Mouse (Mus musculus): ENCODE measurements around the gene Lipi. TPM values are rescaled to one million over a fixed set of nuclear protein-coding genes. Genes with fewer than 3 reads are reported as not detected.

Lipi gene
- polyA plus RNA-seq (2012; rRNA removed) = not detected in 2 replicates

GRCm38 (mm10) chr16:75585961-75586360 lies at the start of gene Lipi:
TSS of gene Lipi (minus strand) at chr16:75586061.
- DNase-seq (ENCODE audit: extremely low spot score in 1 of 2, low spot score in 1 of 2) = no peak

DNA sequence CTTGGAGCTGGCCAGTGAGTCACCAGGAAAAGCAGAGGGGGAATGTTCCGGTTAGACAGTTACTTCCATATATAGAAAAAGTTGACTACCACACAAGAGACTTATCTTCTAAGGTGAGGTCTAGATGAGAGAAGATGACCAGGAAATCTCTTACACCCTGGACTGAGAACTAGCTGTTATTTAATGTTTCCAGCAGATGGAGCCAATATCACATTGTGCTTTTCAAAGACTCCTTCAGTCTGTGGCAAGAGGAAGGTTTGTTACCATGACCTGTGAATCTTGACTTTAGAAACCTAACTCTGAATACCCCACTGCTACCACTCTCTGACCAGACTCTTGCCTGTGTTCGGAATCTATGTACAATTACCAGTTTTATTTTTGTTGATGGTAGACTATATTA lies 42.0 kb upstream of the Lipi start:
- peak in 1 of 2 experiments; percentile 22 for DNase-seq (ENCODE audit: extremely low spot score in 1 of 2, low spot score in 1 of 2)

DNA sequence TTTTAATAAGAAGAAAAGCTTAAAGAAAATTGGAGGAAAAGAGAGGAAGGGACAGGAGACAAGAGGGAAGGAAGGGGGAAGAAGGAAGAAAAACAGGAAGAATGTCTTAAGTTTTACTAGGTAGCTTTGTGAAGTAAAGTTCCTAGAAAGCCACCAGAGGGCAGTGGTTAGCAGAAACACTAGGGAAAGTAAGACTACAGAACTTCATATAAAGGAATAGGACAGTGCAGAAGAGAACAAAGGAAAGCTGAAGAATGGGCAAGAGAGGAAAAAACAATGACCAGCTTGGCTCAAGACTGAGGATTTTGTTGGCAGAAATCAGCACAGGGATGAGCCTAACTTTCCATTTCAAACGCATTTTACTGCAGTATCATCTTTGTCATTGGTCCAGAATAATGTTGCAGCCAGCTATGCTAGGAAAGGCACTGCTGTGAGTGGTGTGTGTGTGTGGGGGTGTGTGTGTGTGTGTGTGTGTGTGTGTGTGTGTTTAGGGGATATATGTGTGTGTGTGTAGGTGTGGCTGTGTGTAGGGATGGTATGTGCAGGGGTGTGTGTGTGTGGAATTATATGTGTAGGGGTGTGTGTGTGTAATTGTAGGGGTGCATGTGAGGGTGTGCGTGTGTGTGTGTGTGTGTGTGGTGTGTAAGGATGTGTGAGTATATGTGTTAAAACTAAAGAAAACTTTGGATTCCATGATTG lies 31.9 kb upstream of the Lipi start:
- peak in 1 of 2 experiments; percentile 57 for DNase-seq (ENCODE audit: extremely low spot score in 1 of 2, low spot score in 1 of 2)

GRCm38 (mm10) chr16:75612561-75612960 lies 26.7 kb upstream of the Lipi start:
- no peak for DNase-seq (ENCODE audit: extremely low spot score in 1 of 2, low spot score in 1 of 2)

DNA sequence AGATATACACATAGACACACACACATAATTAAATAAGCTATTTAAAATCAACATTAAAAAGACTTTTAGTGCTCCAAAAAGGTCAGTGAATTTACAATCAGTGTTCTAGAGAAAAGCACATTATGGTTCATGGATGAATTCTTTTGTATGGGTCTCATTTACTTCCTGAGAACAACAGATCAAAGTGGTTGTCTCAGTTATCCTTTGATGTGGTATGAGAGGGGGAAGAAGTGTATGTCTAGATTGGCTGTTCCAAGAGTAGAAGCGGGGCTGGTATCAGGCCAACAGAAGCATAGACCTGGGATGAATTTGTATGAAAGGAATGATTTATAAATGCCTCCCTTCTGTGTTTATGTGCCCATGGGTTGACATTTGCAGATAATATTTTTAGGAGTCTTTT lies 20.6 kb upstream of the Lipi start:
- no peak for DNase-seq (ENCODE audit: extremely low spot score in 1 of 2, low spot score in 1 of 2)

GRCm38 (mm10) chr16:75593501-75594183 lies 7.8 kb upstream of the Lipi start:
- no peak for DNase-seq (ENCODE audit: extremely low spot score in 1 of 2, low spot score in 1 of 2)

DNA sequence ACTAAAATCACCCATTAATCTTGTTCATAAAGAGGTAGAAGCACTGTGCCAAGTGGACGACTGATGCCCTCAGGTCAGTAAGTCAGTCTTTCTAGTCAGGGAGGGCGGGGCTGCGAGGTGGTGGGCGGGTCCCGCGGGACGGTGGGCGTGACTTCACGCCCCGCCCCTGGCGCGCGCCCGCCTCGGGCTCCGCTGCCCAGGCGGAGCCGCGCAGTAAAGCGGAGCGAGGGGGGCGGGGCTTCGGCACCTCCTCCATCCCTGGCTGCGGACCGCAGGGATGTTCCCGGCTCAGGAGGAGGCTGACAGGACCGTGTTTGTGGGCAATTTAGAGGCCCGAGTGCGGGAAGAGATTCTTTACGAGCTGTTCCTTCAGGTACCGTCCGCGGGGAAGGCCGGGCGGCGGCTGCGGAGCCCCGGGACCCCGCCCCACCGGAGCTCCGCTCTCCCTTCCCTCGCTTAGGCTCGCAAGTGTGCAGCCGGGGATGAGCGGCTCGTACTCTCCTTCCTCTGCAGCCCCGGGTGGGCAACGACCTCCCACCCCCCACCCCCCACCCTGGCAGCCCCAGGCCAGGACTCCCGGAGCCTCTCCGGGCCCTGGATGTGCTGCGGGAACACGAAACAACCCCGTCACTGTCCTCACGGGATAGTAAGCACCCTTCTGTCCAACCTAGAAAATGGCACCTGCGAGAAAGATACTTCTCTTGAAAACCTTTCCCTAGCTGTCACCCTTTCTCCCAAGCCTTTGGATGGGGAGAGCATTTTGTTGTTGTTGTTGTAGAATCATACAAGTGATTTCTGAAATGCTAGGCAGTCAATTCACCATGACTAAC lies 7.0 kb upstream of the Lipi start, which contains the start of gene Rbm11:
Gene Rbm11 (plus strand): TSS at position 174 of the 830 bp plus-strand sequence.
- DNase-seq (ENCODE audit: extremely low spot score in 1 of 2, low spot score in 1 of 2) = peak; percentile 23 to 81

GRCm38 (mm10) chr16:75586466-75586865 lies 605 bp upstream of the Lipi start:
- no peak for DNase-seq (ENCODE audit: extremely low spot score in 1 of 2, low spot score in 1 of 2)

DNA sequence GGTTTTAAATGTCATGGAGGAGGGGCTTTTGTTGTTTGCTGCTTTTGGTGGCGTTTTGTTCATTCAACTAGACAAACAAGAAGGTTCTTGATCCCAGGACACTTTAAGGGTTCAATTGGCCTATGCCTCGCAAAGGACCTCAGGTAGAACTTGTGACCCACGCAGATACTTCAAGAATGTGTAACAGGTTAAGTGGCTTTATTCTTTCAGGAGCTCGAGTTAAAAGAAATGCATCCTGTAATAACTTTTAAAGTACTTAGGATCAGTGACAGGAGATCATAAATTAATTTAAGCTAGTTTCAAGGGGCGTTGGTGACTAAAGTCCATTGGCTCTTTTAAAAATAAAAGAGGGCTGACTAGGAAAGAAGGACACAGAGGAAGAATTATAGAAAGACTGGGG lies 3.6 kb downstream of the Lipi start:
- no peak for DNase-seq (ENCODE audit: extremely low spot score in 1 of 2, low spot score in 1 of 2)

GRCm38 (mm10) chr16:75562910-75563309 lies 23.0 kb downstream of the Lipi start:
- peak in 1 of 2 experiments; percentile 14 for DNase-seq (ENCODE audit: extremely low spot score in 1 of 2, low spot score in 1 of 2)

DNA sequence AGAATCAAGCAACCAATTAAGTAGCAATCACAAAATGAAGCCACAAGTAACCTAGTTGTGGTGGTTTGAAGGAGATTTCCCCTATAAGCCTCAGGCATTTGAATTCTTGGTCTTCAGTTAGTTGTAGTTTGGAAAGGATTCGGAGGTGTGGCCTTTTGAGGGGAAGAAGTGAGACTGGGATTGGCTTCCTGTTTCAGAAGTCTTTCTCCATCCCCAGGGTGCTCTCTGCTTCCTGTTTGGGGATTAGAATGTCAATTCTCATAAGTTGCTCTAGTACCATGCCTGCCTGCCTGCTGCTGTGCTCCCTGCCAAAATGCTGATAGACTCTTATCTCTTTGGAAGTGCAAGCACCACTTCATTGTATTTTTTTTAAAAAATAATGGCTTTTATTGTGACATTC lies 40.6 kb downstream of the Lipi start:
- no peak for DNase-seq (ENCODE audit: extremely low spot score in 1 of 2, low spot score in 1 of 2)

- peak; percentile 2 to 43 for DNase-seq (ENCODE audit: extremely low spot score in 1 of 2, low spot score in 1 of 2)
These were observed 47.9 kb downstream of the Lipi start for GRCm38 (mm10) chr16:75537784-75538565.

DNA sequence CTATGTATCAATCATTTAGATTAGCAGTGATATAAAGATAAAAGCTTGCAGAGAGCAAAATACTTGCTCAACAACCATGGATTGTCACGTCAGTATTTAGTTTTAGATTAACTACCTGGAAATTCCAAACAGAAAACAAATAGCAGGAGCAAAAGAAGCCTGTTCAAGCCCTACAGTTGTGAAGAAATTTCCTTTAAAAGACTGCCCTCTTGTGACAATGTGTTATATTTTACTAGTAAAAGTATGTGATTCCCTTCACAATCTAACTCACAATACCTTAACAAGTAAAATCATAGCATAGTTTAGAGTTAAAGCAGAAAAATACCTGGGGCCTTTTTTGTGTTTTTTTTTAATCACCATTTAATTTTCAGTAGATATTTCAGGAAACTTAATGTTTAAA lies 54.2 kb downstream of the Lipi start:
- peak in 1 of 2 experiments; percentile 38 for DNase-seq (ENCODE audit: extremely low spot score in 1 of 2, low spot score in 1 of 2)

DNA sequence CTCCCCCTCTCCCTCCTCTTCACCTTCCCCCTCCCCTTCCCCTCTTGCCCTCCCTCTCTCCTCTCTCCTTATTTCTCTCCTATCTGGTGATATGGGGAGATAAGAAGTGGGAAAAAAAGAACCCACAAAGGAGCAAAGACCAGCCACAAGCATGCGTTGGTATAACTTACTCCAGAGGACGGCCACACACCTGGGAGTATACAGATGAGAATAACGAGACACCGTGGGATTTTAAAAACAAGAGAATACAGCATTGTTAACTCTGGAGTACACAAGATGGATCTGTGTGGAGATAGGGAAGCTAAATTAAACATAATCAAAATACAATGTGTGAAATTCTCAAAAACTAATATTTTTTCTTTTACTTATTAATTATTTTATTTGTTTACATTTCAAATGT lies 89.3 kb downstream of the Lipi start:
- DNase-seq (ENCODE audit: extremely low spot score in 1 of 2, low spot score in 1 of 2) = no peak

Other genes starting within 250 kb of the Lipi start
- 3.7 and 4.5 TPM in 2 replicates for gene Rbm11, start 6.8 kb upstream of the Lipi start, polyA plus RNA-seq (2012; rRNA removed)
- 16.1 and 19.5 TPM in 2 replicates for gene Hspa13, start 181.0 kb upstream of the Lipi start, polyA plus RNA-seq (2012; rRNA removed)